Comparison of ENCODE assay signal across 14 mouse cellular contexts in genomic region chr16:34887037-34887436, GRCm38 (mm10).
"Had no signal": no experiment of that assay in that cellular context is flagged by ENCODE, and none has a peak within 500 bp of the region (broad histone marks: within the 10 kb centered on the region; RNA-seq: fewer than 3 reads in every experiment).

No protein-coding gene starts in this region.

- H3K9me3 ChIP-seq: hindbrain, embryonic 12.5 days; midbrain, embryonic 12.5 days; neural tube, embryonic 13.5 days had no signal

- DNase-seq: kidney, postnatal 14 days; layer of hippocampus, postnatal 36 days; lung, adult 18-20 months; retina, postnatal 1 day; right cerebral cortex, postnatal 4 days; spleen, adult 18-20 months; thymus, adult 2 months; thymus, postnatal 25 days had no signal

- H3K27me3 ChIP-seq: hindbrain, embryonic 12.5 days; limb, embryonic 12.5 days; midbrain, embryonic 12.5 days; neural tube, embryonic 13.5 days had no signal

- H3K36me3 ChIP-seq: hindbrain, embryonic 12.5 days; limb, embryonic 12.5 days; midbrain, embryonic 12.5 days; neural tube, embryonic 13.5 days had no signal

- H3K4me3 ChIP-seq: hindbrain, embryonic 12.5 days; limb, embryonic 12.5 days; midbrain, embryonic 12.5 days; neural tube, embryonic 13.5 days had no signal

- H3K9ac ChIP-seq: hindbrain, embryonic 12.5 days; limb, embryonic 12.5 days; midbrain, embryonic 12.5 days; neural tube, embryonic 13.5 days had no signal

- H3K4me1 ChIP-seq: hindbrain, embryonic 12.5 days; limb, embryonic 12.5 days; midbrain, embryonic 12.5 days; neural tube, embryonic 13.5 days had no signal

- H3K27ac ChIP-seq: hindbrain, embryonic 12.5 days; hindbrain, postnatal 0 days; limb, embryonic 12.5 days; midbrain, embryonic 12.5 days; neural tube, embryonic 13.5 days had no signal

- ATAC-seq: hindbrain, postnatal 0 days; midbrain, embryonic 16.5 days had no signal

- H3K4me2 ChIP-seq: hindbrain, embryonic 12.5 days; limb, embryonic 12.5 days; midbrain, embryonic 12.5 days; neural tube, embryonic 13.5 days had no signal
